Mouse (Mus musculus) embryonic facial prominence, embryonic 12.5 days (tissue): ENCODE measurements around the gene Zfp653. TPM values are rescaled to one million over a fixed set of nuclear protein-coding genes. Genes with fewer than 3 reads are reported as not detected.
A peak's percentile ranks its signal among the peaks of the same experiment; 100 is the strongest.

ENCODE experiments used
- ATAC-seq: fragments of 200-750 bp; cut with Nextera tagmentation; 2 replicates; pipeline ENCODE4 v1.8.0; 2017; ENCODE audit not compliant: insufficient number of reproducible peaks, insufficient read depth, low FRiP score, low TSS enrichment
- H3K27ac ChIP-seq: fragments of 300-500 bp; sonication (generic); 2 replicates; pipeline ENCODE4 v1.5.1; 2016; ENCODE audit warnings: mild to moderate bottlenecking
- H3K27me3 ChIP-seq: fragments of 300-500 bp; sonication (generic); 2 replicates; pipeline ENCODE4 v1.6.1; 2016; ENCODE audit warnings: mild to moderate bottlenecking, moderate library complexity
- H3K36me3 ChIP-seq: fragments of 300-500 bp; sonication (generic); 2 replicates; pipeline ENCODE4 v1.6.1; 2016; ENCODE audit warnings: mild to moderate bottlenecking
- H3K4me1 ChIP-seq: fragments of 300-500 bp; sonication (generic); 2 replicates; pipeline ENCODE4 v1.6.1; 2016
- H3K4me2 ChIP-seq: fragments of 300-500 bp; sonication (generic); replicated peaks from 2 replicates; pipeline ENCODE4 v1.6.1; 2016; ENCODE audit warnings: mild to moderate bottlenecking, moderate library complexity
- H3K4me3 ChIP-seq: fragments of 300-500 bp; sonication (generic); 2 replicates; pipeline ENCODE4 v1.5.1; 2016; ENCODE audit warnings: mild to moderate bottlenecking
- H3K9ac ChIP-seq: fragments of 300-500 bp; sonication (generic); 2 replicates; pipeline ENCODE4 v1.6.1; 2016; ENCODE audit warnings: mild to moderate bottlenecking, moderate library complexity
- H3K9me3 ChIP-seq: fragments of 300-500 bp; sonication (generic); 2 replicates; pipeline ENCODE4 v1.6.1; 2016; ENCODE audit warnings: mild to moderate bottlenecking, moderate library complexity
- WGBS: fragments of 180-500 bp; shearing (Covaris S2); methylation state at CpG from one replicate; pipeline ENCODE4 v1.1.7; 2016; 5-methylcytosine and 5-hydroxymethylcytosine counted together
- polyA plus RNA-seq: library from polyadenylated mRNA; unstranded; fragments of >200 nt; fragmentation: Nextera tagmentation; extraction: Ambion mirVana; gene quantifications from 2 replicates; pipeline ENCODE4 v1.2.1, GENCODE M21; 2016

Gene Zfp653
- polyA plus RNA-seq, 1 experiment from 2014 or later, result 15.8 TPM

DNA sequence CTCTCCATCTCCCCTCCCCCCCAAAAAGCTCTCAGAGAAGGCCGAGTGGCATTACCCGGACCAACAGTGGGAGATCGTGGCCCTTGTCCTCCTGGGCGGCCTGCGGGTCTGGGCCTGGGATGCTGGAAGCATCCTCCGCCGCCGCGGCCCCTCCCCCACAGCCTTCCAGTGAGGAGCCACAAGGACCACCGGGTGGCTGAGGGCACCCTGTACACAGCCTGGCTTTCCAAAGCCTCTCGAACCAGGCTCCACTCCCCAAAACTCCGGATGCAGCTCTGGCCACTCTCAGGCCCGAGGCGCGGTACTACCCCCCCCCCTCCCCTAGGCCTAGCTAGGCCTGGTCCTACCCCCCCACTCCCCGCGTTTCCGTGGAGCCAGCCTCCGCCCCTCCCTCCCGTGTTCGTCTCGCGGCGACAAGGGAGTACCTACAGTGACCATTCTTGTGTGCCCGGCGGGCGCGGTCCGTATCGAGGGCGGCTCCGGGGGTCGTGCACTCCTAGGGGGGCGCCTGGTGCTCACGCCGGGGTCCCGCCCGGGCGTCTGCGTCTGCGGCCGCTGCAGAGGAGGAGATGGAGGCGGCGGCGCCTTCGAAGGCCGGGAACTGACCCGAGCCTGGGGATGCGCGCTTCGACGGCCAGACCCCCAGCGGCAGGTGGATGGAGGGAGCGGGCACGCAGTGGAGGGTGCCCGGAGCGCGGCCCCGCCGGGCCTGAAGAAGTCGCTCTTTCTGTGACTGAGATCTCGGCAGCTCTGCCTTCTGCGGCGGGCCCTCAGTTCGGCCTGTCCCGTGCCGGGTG lies 19.8 kb downstream of the Zfp653 start:
- peaks cover 25% of the 10 kb centered on the region for H3K4me1 ChIP-seq
- H3K4me3 ChIP-seq, result peak overlapping the region; percentile 45
- ATAC-seq, result no peak; the same call in 1 of the 2 replicates
- 1% methylated on average over 51 of the region's 67 CpGs for WGBS
- no peaks in the 10 kb centered on the region for H3K9me3 ChIP-seq
- H3K36me3 ChIP-seq, result no peaks in the 10 kb centered on the region
- H3K27me3 ChIP-seq, result peaks cover 72% of the 10 kb centered on the region
- peak overlapping the region; percentile 56; the same call in 1 of the 2 replicates for H3K27ac ChIP-seq
- H3K4me2 ChIP-seq, result peak overlapping the region; percentile 69
- H3K9ac ChIP-seq, result peak overlapping the region; percentile 39

DNA sequence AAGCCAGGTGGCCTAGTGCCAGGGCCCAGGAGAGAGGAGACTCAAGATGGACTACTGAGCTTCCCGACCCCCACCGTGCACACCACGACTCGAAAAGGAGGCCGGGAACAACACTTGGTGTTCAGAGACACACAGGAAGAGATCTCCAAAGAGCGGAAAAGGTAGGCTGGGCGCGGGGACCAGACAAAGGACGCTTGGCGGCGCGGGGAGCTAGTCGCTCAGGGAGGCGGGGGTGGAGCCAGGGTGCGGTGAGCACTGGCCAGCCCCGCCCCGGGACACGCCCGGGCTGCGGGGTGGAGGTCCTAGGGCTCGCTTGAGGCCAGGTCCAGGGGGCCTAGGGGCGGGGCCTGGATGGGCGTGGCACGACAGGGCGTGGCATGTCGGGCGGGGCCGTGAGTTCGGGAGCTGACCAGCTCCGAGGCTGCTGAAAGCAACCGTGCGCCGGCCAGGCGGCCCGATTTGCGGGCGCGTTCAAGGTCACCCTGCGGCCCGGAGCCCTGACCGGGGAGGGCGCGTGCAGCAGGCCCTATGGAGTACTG lies 20.8 kb downstream of the Zfp653 start:
- Histone ChIP-seq H3K36me3 (no peaks in the 10 kb centered on the region), H3K27me3 (peaks cover 63% of the 10 kb centered on the region), H3K27ac (peak overlapping the region; percentile 56; the same call in 1 of the 2 replicates), H3K4me2 (peak overlapping the region; percentile 69), H3K9ac (peak overlapping the region; percentile 39; the same call in 1 of the 2 replicates), H3K4me3 (peak overlapping the region; percentile 45), H3K4me1 (peaks cover 25% of the 10 kb centered on the region), H3K9me3 (no peaks in the 10 kb centered on the region)
- peak; percentile 35; the same call in 1 of the 2 replicates for ATAC-seq
- WGBS, result 1% methylated on average over 43 of the region's 43 CpGs

DNA sequence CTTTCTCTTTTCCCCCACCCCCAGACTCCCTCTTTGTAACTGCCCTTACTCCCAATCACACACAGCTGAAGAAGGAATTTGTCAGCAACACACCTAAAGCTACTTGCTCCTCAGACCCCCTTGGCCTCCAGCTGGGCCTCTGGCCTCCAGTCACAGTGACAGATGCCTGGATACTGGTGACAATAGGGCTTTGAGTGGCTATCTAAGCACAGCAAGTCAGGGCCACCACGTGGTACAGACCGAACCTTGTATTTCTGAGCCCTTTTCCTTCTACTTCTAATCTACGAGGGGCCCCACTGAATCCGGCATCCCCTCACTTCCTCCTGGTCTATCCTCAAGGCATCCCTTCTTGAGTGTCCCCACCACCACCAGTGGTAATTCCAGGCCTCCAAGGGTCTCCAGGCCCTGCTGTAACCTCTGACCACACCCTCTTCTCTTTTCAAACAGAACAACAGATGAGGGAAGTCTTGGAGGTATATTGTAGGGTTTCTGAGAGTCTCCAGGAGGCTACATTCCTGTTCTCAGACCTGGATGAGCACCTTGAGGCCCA lies 21.4 kb downstream of the Zfp653 start:
- Histone ChIP-seq H3K9me3 (no peaks in the 10 kb centered on the region), H3K9ac (no peak overlapping the region), H3K27me3 (peaks cover 58% of the 10 kb centered on the region), H3K36me3 (no peaks in the 10 kb centered on the region), H3K4me3 (peak overlapping the region; percentile 45), H3K4me1 (peaks cover 25% of the 10 kb centered on the region), H3K4me2 (peak overlapping the region; percentile 69; the same call in 1 of the 2 replicates), H3K27ac (no peak overlapping the region)
- ATAC-seq, result no peak
- WGBS, result 38% methylated on average over 4 of the region's 4 CpGs

DNA sequence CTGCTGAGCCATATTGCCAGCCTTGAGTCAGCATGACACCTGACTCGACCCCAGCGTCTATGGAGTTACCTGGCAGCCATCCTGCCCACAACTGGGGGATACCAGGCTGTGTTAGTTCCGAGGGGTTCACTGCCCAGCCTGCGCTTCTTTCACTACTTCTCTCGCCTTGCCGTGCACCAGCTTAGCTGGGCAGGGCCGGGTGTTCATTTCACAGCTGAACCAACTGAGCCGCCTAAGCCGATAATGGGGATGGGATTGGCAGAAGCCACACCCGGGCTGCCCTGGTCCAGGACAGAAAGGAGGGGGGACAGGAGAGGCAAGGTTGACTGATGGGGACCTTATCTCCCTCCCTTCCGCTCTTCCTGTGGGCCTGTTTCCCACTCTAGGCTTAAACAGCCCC lies 21.9 kb downstream of the Zfp653 start:
- Histone ChIP-seq H3K4me3 (0 out of 2 replicates have a peak overlapping the region, but pooled peaks have one; percentile 45), H3K4me1 (peaks cover 20% of the 10 kb centered on the region)

GRCm38 (mm10) chr9:22047329-22047728 lies 23.8 kb downstream of the Zfp653 start:
- H3K4me1 ChIP-seq, result peaks cover 20% of the 10 kb centered on the region
- no peak overlapping the region for H3K4me2 ChIP-seq
- no peak overlapping the region for H3K4me3 ChIP-seq
- no peaks in the 10 kb centered on the region for H3K36me3 ChIP-seq
- peaks cover 39% of the 10 kb centered on the region for H3K27me3 ChIP-seq
- H3K27ac ChIP-seq, result no peak overlapping the region
- no peaks in the 10 kb centered on the region for H3K9me3 ChIP-seq
- 55% methylated on average over 9 of the region's 9 CpGs for WGBS
- H3K9ac ChIP-seq, result no peak overlapping the region
- ATAC-seq, result no peak

More for the DNA sequence above, 21.9 kb downstream of the Zfp653 start:
- ATAC-seq, result no peak
- Histone ChIP-seq H3K9me3 (no peaks in the 10 kb centered on the region), H3K27ac (no peak overlapping the region), H3K27me3 (peaks cover 53% of the 10 kb centered on the region), H3K36me3 (no peaks in the 10 kb centered on the region), H3K9ac (no peak overlapping the region), H3K4me2 (0 out of 2 replicates have a peak overlapping the region, but pooled peaks have one; percentile 23)
- WGBS, result 53% methylated on average over 11 of the region's 11 CpGs

GRCm38 (mm10) chr9:22041832-22042231 lies 29.3 kb downstream of the Zfp653 start:
- Histone ChIP-seq H3K9ac (no peak overlapping the region), H3K27me3 (no peaks in the 10 kb centered on the region), H3K4me1 (no peaks in the 10 kb centered on the region), H3K27ac (no peak overlapping the region), H3K9me3 (no peaks in the 10 kb centered on the region), H3K4me2 (no peak overlapping the region), H3K36me3 (no peaks in the 10 kb centered on the region), H3K4me3 (no peak overlapping the region)
- no peak for ATAC-seq
- 63% methylated on average over 2 of the region's 2 CpGs for WGBS

- Histone ChIP-seq H3K27me3 (no peaks in the 10 kb centered on the region), H3K27ac (no peak overlapping the region), H3K4me1 (peaks cover 7% of the 10 kb centered on the region; the same call in 1 of the 2 replicates), H3K4me2 (no peak overlapping the region), H3K4me3 (no peak overlapping the region), H3K9ac (no peak overlapping the region), H3K9me3 (no peaks in the 10 kb centered on the region), H3K36me3 (no peaks in the 10 kb centered on the region)
- WGBS, result 77% methylated on average over 10 of the region's 10 CpGs
- no peak for ATAC-seq
Measured at GRCm38 (mm10) chr9:22037826-22038225, 33.4 kb downstream of the Zfp653 start.

- no peaks in the 10 kb centered on the region for H3K9me3 ChIP-seq
- H3K27me3 ChIP-seq, result no peaks in the 10 kb centered on the region
- H3K9ac ChIP-seq, result no peak overlapping the region
- 54% methylated on average over 6 of the region's 6 CpGs for WGBS
- H3K4me3 ChIP-seq, result no peak overlapping the region
- H3K4me1 ChIP-seq, result peaks cover 7% of the 10 kb centered on the region; the same call in 1 of the 2 replicates
- no peaks in the 10 kb centered on the region for H3K36me3 ChIP-seq
- no peak overlapping the region for H3K4me2 ChIP-seq
- no peak overlapping the region for H3K27ac ChIP-seq
- ATAC-seq, result no peak
Measured at GRCm38 (mm10) chr9:22035300-22036044, 35.7 kb downstream of the Zfp653 start.

DNA sequence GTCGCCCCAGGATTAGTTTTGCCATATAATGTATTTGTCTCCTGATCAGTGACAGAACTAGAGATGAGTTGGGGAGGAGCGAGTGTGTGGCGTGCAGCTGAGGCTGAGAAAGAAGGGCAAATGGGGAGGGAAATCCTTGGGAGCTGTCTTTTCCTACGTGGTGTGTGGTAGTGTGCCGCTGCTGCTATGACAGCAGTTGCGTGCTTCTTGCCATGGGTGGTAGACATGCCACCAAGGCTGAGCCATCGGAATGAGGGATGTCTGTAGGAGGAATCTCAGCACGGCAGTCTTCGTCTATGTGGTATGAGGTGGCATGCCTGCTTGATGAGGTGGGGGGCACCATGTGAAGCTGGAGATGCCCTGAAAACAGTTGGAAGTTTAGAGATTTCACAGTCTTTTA lies 40.8 kb downstream of the Zfp653 start:
- H3K36me3 ChIP-seq, result no peaks in the 10 kb centered on the region
- no peak overlapping the region for H3K4me2 ChIP-seq
- 93% methylated on average over 9 of the region's 9 CpGs for WGBS
- H3K4me3 ChIP-seq, result no peak overlapping the region
- no peaks in the 10 kb centered on the region for H3K9me3 ChIP-seq
- no peaks in the 10 kb centered on the region for H3K27me3 ChIP-seq
- no peak overlapping the region for H3K9ac ChIP-seq
- ATAC-seq, result no peak
- peaks cover 1% of the 10 kb centered on the region; the same call in 1 of the 2 replicates for H3K4me1 ChIP-seq
- H3K27ac ChIP-seq, result no peak overlapping the region

GRCm38 (mm10) chr9:22028467-22028866 lies 42.7 kb downstream of the Zfp653 start:
- H3K27ac ChIP-seq, result no peak overlapping the region
- no peaks in the 10 kb centered on the region for H3K9me3 ChIP-seq
- H3K36me3 ChIP-seq, result no peaks in the 10 kb centered on the region
- no peak overlapping the region for H3K9ac ChIP-seq
- 55% methylated on average over 7 of the region's 7 CpGs for WGBS
- 0 out of 2 replicates have a peak, but pooled peaks cover 2% of the 10 kb centered on the region for H3K4me1 ChIP-seq
- no peak for ATAC-seq
- H3K27me3 ChIP-seq, result no peaks in the 10 kb centered on the region
- no peak overlapping the region for H3K4me3 ChIP-seq
- no peak overlapping the region for H3K4me2 ChIP-seq

DNA sequence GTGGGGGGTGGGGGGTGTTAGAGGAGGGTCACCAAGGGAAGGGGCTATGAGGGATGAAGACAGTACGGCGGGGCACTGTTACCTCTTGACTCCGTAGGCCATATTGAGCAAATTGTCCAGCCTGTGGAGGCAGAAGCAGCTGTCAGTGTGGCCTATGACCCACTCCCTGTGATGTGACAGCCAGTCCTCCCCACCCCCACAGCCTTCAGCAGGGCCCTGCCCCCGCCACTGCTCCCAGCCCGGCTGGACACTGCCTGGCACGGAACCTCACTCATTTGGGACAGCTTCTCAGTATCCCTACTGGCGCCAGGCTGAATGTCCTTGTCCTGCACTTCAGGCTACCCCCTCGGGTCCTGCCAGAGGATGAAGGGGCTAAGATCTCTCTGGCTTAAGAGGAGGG lies 46.6 kb downstream of the Zfp653 start:
- no peak overlapping the region for H3K4me3 ChIP-seq
- 46% methylated on average over 8 of the region's 8 CpGs for WGBS
- no peak overlapping the region for H3K27ac ChIP-seq
- H3K27me3 ChIP-seq, result no peaks in the 10 kb centered on the region
- no peaks in the 10 kb centered on the region for H3K36me3 ChIP-seq
- H3K4me2 ChIP-seq, result no peak overlapping the region
- no peaks in the 10 kb centered on the region for H3K9me3 ChIP-seq
- 0 out of 2 replicates have a peak, but pooled peaks cover 2% of the 10 kb centered on the region for H3K4me1 ChIP-seq
- no peak for ATAC-seq
- no peak overlapping the region for H3K9ac ChIP-seq
